Mouse (Mus musculus) brain, embryonic 14.5 days (tissue): ENCODE measurements at regions not wholly inside any gene's neighbourhood (a gene's known extent, or its start where the extent isn't known, plus 50 kb on each side); places are given as distances from the start of the nearest gene placed in this dataset.

Experiments used
- DNase-seq: peaks from one replicate; pipeline ENCODE4 v3.0.0-alpha.2; 2011; ENCODE audit warnings: low read depth
- CTCF ChIP-seq: fragments of 200-500 bp; IDR thresholded peaks from 2 replicates; pipeline ENCODE4 v1.5.1; 2012; ENCODE audit warnings: inconsistent platforms, mild to moderate bottlenecking, moderate library complexity, borderline replicate concordance; ENCODE audit not compliant: insufficient read depth, insufficient read length; ENCODE audit errors: extremely low read depth
- POLR2A ChIP-seq: fragments of 200-500 bp; IDR thresholded peaks from 2 replicates; pipeline ENCODE4 v1.6.1; 2012; ENCODE audit warnings: mild to moderate bottlenecking, inconsistent platforms, borderline replicate concordance; ENCODE audit not compliant: poor library complexity, insufficient read depth, insufficient read length, severe bottlenecking; ENCODE audit errors: extremely low read depth

DNA sequence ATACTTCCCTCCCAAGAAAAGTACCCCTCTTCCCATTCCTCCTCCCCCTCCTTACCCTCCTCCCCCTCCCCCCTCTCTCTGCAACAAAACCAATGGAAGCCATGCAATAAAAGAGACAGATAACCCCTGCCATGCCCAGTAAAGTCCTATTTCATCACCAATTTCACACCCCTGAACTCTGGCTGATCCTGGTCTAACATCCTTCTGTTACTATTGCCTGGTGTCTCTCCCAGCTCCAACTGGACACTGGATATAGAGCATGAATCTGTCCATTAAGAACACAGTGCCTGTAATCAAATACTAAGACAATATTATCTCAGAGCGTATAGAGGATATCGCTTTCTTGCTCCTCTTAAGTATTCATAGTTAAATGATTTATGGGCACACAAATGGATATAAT lies 210.1 kb downstream of the Epha4 start:
- TF ChIP-seq POLR2A, result no peak
- DNase-seq, result no peak

GRCm38 (mm10) chr1:77307745-77308144 lies 207.1 kb downstream of the Epha4 start:
- TF ChIP-seq CTCF (no peak), POLR2A (no peak)
- DNase-seq, result no peak

- TF ChIP-seq POLR2A (no peak), CTCF (no peak)
- no peak for DNase-seq
Observed at GRCm38 (mm10) chr1:77313119-77313518, 201.8 kb downstream of the Epha4 start.

- TF ChIP-seq CTCF (no peak), POLR2A (no peak)
- no peak for DNase-seq
Observed at GRCm38 (mm10) chr1:77315347-77315746, 199.5 kb downstream of the Epha4 start.

DNA sequence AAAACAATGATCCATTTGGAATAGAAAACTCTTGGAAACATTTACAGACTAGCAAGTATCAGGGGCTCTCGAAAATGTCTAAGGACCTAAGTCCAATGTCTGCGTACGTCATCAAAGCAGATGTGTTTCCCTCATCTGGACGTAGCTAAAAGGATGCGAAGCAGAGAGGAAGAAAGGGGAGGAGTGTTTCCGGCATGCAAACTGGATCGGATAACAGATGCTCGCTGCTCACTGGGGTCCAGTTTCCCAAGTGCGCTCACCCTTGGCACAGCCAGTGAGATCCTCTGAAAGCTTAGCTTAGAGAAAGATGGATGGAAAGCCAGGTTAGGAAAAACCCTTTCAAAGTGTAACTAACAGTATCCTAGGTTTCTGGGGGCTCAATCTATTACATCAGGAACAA lies 198.7 kb downstream of the Epha4 start:
- TF ChIP-seq POLR2A (no peak), CTCF (no peak)
- no peak for DNase-seq
